Mouse (Mus musculus) C2C12 (cell line): ENCODE measurements around the gene Lsamp.

ENCODE experiments used
- CEBPB ChIP-seq: IDR thresholded peaks from one replicate; pipeline ENCODE4 v1.6.1; 2011; ENCODE audit warnings: low read depth, mild to moderate bottlenecking, control low read depth, moderate library complexity
- CTCF ChIP-seq: IDR thresholded peaks from one replicate; pipeline ENCODE4 v1.5.1; 2011; ENCODE audit not compliant: control insufficient read depth, insufficient read depth, insufficient read length
- MAX ChIP-seq: IDR thresholded peaks from one replicate; pipeline ENCODE4 v1.6.1; 2011; ENCODE audit warnings: mild to moderate bottlenecking, control low read depth
- MYOD1 ChIP-seq: IDR thresholded peaks from one replicate; pipeline ENCODE4 v1.6.1; 2011; ENCODE audit warnings: low read depth; ENCODE audit not compliant: control insufficient read depth, insufficient read length
- MYOG ChIP-seq: IDR thresholded peaks from one replicate; pipeline ENCODE4 v1.6.1; 2011; ENCODE audit not compliant: control insufficient read depth, insufficient read length; ENCODE audit errors: extremely low read depth
- USF1 ChIP-seq: IDR thresholded peaks from one replicate; pipeline ENCODE4 v1.6.1; 2011; ENCODE audit warnings: low read depth, mild to moderate bottlenecking, control low read depth, moderate library complexity

GRCm38 (mm10) chr16:42152640-42153039, 2168.5 kb downstream of the Lsamp start:
- TF ChIP-seq MAX (no peak), CTCF (no peak), USF1 (no peak), CEBPB (no peak), MYOG (no peak), MYOD1 (peak; percentile 94)
